In the genomic region with DNA sequence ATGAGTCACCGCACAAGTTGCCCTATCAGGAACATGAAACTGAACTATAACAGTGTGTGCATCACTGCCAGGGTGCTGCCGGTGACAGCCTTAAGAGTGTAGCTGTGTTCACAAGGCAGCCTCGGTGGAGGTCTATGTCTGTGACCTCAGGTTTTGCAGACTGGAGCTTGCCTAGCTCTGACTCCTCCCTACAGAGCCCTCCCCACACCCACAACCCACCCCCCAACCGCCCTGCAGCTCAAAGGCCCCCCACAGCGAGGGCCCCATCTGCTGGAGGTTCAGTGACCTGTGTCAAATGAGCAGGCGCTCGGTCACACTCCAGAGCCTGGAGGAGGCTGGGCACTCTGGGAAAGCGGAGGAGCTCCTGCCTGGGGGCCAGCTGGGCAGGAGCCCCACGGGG, we compare ENCODE assay signal across 11 mouse cellular contexts. TPM values are rescaled to one million over a fixed set of nuclear protein-coding genes. Genes with fewer than 3 reads are reported as not detected.
DNase-seq lines count a peak whose midpoint lies in the region; ATAC-seq and TF ChIP-seq lines count a peak whose summit lies in the region.
"Had no signal": no experiment of that assay in that cellular context is flagged by ENCODE, and none has a peak within 500 bp of the region (broad histone marks: within the 10 kb centered on the region; RNA-seq: fewer than 3 reads in every experiment).

No protein-coding gene starts in this region.

- H3K27me3 ChIP-seq in heart, embryonic 11.5 days (ENCODE audit: control insufficient read depth, insufficient read depth, low read length) = peaks cover 46% of the 10 kb centered on the region
- peaks cover 75% of the 10 kb centered on the region for H3K27me3 ChIP-seq in E14TG2a.4 (ENCODE audit: insufficient read depth, low read length)
- peaks cover 56% of the 10 kb centered on the region for H3K27me3 ChIP-seq in embryonic facial prominence, embryonic 12.5 days

- no peak for TF ChIP-seq CTCF in E14TG2a.4 (conservative IDR thresholded peaks at IDR 0.05; ENCODE audit: low read length)

- ATAC-seq in heart, embryonic 11.5 days (replicated peaks; ENCODE audit: insufficient number of reproducible peaks, low FRiP score, low TSS enrichment) = peak; percentile 62
- ATAC-seq in embryonic facial prominence, embryonic 12.5 days (ENCODE audit: insufficient number of reproducible peaks, insufficient read depth, low FRiP score, low TSS enrichment) = no peak
- no peak for ATAC-seq in megakaryocyte progenitor cell, adult 5-6 weeks (replicated peaks; ENCODE audit: poor library complexity)

- H3K9ac ChIP-seq in heart, embryonic 11.5 days (ENCODE audit: low read depth, low read length) = no peak overlapping the region
- no peak overlapping the region for H3K9ac ChIP-seq in embryonic facial prominence, embryonic 12.5 days

- peaks cover 23% of the 10 kb centered on the region for H3K4me1 ChIP-seq in heart, embryonic 11.5 days (ENCODE audit: control insufficient read depth, insufficient read depth, low read length)
- peaks cover 64% of the 10 kb centered on the region for H3K4me1 ChIP-seq in E14TG2a.4 (replicated peaks; ENCODE audit: low read depth, low read length)
- H3K4me1 ChIP-seq in embryonic facial prominence, embryonic 12.5 days = peaks cover 26% of the 10 kb centered on the region

- H3K36me3 ChIP-seq in heart, embryonic 11.5 days (ENCODE audit: control insufficient read depth, insufficient read depth, low read length) = no peaks in the 10 kb centered on the region
- H3K36me3 ChIP-seq in E14TG2a.4 (ENCODE audit: insufficient read depth, low read length) = no peaks in the 10 kb centered on the region
- H3K36me3 ChIP-seq in embryonic facial prominence, embryonic 12.5 days = no peaks in the 10 kb centered on the region

- H3K27ac ChIP-seq in heart, embryonic 11.5 days (ENCODE audit: low read depth, low read length) = peak overlapping the region; percentile 25; the same call in 1 of the 2 replicates
- H3K27ac ChIP-seq in embryonic facial prominence, embryonic 12.5 days = no peak overlapping the region

- no peak for DNase-seq in heart, adult 8-10 months (ENCODE audit: low spot score)
- DNase-seq in kidney, postnatal 25 days = peak; percentile 50 to 82
- no peak for DNase-seq in ovary, postnatal 36 days (ENCODE audit: low spot score)
- no peak for DNase-seq in urinary bladder, postnatal 10 days (ENCODE audit: low spot score)
- DNase-seq: lung, adult 2 months; right cerebral cortex, adult 18-20 months had no signal

- no peak overlapping the region for H3K4me3 ChIP-seq in heart, embryonic 11.5 days (ENCODE audit: low read depth, low read length)
- H3K4me3 ChIP-seq in E14TG2a.4 (replicated peaks; ENCODE audit: low read length) = peak overlapping the region; percentile 48; the same call in 1 of the 2 replicates
- H3K4me3 ChIP-seq in embryonic facial prominence, embryonic 12.5 days = no peak overlapping the region

- peak overlapping the region; percentile 36 for H3K4me2 ChIP-seq in heart, embryonic 11.5 days
- H3K4me2 ChIP-seq in embryonic facial prominence, embryonic 12.5 days (replicated peaks) = 0 out of 2 replicates have a peak overlapping the region, but pooled peaks have one; percentile 9

- 7% methylated on average over 9 of the region's 9 CpGs for WGBS in heart, embryonic 11.5 days (ENCODE audit: insufficient replicate concordance)
- 2% methylated on average over 9 of the region's 9 CpGs for WGBS in embryonic facial prominence, embryonic 12.5 days

- no peaks in the 10 kb centered on the region for H3K9me3 ChIP-seq in heart, embryonic 11.5 days (replicated peaks; ENCODE audit: control insufficient read depth, low read length)
- H3K9me3 ChIP-seq in E14TG2a.4 (ENCODE audit: low read length) = no peaks in the 10 kb centered on the region
- H3K9me3 ChIP-seq in embryonic facial prominence, embryonic 12.5 days = no peaks in the 10 kb centered on the region

RNA-seq across cellular contexts. Expression of a gene that starts 3.7 kb away (rescaled TPM):
- 0.21 and 0.24 TPM in 2 replicates for polyA plus RNA-seq in heart, embryonic 11.5 days (2014; fragmentation: Nextera tagmentation; extraction: Ambion mirVana)
- under 1 TPM; 0.09 to 0.31 (median 0.14) TPM for total RNA-seq in heart, adult 8-10 months (2022)
- 2.9 and 3.6 TPM in 2 replicates for polyA plus RNA-seq in embryonic facial prominence, embryonic 12.5 days (2016; fragmentation: Nextera tagmentation; extraction: Ambion mirVana)
- total RNA-seq in megakaryocyte progenitor cell, adult 5-6 weeks (2015) = 0.05 TPM in 1 of 2 replicates, not detected in the other
- not detected in 2 replicates for total RNA-seq in megakaryocyte progenitor cell, adult 5-6 weeks (2017)

RNA-seq across cellular contexts. Expression of a gene that starts 40.5 kb away (rescaled TPM):
- 57.1 and 60.7 TPM in 2 replicates for polyA plus RNA-seq in heart, embryonic 11.5 days (2014; fragmentation: Nextera tagmentation; extraction: Ambion mirVana)
- total RNA-seq in heart, adult 8-10 months (2022) = 10 to 100 TPM; 12.4 to 14.5 (median 13.7) TPM
- 81.1 and 86.4 TPM in 2 replicates for polyA plus RNA-seq in embryonic facial prominence, embryonic 12.5 days (2016; fragmentation: Nextera tagmentation; extraction: Ambion mirVana)
- total RNA-seq in megakaryocyte progenitor cell, adult 5-6 weeks (2015) = 78.0 and 81.5 TPM in 2 replicates
- 70.8 and 93.1 TPM in 2 replicates for total RNA-seq in megakaryocyte progenitor cell, adult 5-6 weeks (2017)

RNA-seq across cellular contexts. Expression of a gene that starts 42.3 kb away (rescaled TPM):
- polyA plus RNA-seq in heart, embryonic 11.5 days (2014; fragmentation: Nextera tagmentation; extraction: Ambion mirVana) = not detected in 2 replicates
- total RNA-seq in heart, adult 8-10 months (2022) = not detected
- polyA plus RNA-seq in embryonic facial prominence, embryonic 12.5 days (2016; fragmentation: Nextera tagmentation; extraction: Ambion mirVana) = 0.36 TPM in 1 of 2 replicates, not detected in the other
- total RNA-seq in megakaryocyte progenitor cell, adult 5-6 weeks (2015) = not detected in 2 replicates
- total RNA-seq in megakaryocyte progenitor cell, adult 5-6 weeks (2017) = not detected in 2 replicates
- polyA plus RNA-seq: large intestine, adult 2 months; lung, adult 2 months had no signal

RNA-seq across cellular contexts. Expression of a gene that starts 47.6 kb away (rescaled TPM):
- polyA plus RNA-seq in heart, embryonic 11.5 days (2014; fragmentation: Nextera tagmentation; extraction: Ambion mirVana) = 6.3 and 6.4 TPM in 2 replicates
- total RNA-seq in heart, adult 8-10 months (2022) = 10 to 100 TPM in 2 of 4 experiments, 1 to 10 TPM in 2; 8.8 to 18.8 (median 11.2) TPM
- 12.5 and 14.3 TPM in 2 replicates for polyA plus RNA-seq in embryonic facial prominence, embryonic 12.5 days (2016; fragmentation: Nextera tagmentation; extraction: Ambion mirVana)
- 17.1 and 19.3 TPM in 2 replicates for total RNA-seq in megakaryocyte progenitor cell, adult 5-6 weeks (2015)
- total RNA-seq in megakaryocyte progenitor cell, adult 5-6 weeks (2017) = 4.9 and 5.3 TPM in 2 replicates

Comparison
In these comparisons a context has a peak if more than half of its experiments do, and no peak if none do; other contexts are left out.
1. DNase-seq: peak in kidney, postnatal 25 days (2 of 2); none in heart, adult 8-10 months (single experiment), ovary, postnatal 36 days (single experiment) and urinary bladder, postnatal 10 days (single experiment).
2. RNA of a gene that starts 40.5 kb away (total RNA-seq): 70.8 to 93.1 TPM in megakaryocyte progenitor cell, adult 5-6 weeks; 12.4 to 14.5 TPM in heart, adult 8-10 months; every median in the first group is over 4 times any median in the second.